Mouse (Mus musculus): ENCODE measurements around the gene Lct. TPM values are rescaled to one million over a fixed set of nuclear protein-coding genes. Genes with fewer than 3 reads are reported as not detected.
"Not testable (repeated sequence)": the region's sequence is repeated elsewhere in the genome, so short reads cannot be mapped to it uniquely, and the experiment has no call there.

The Lct gene
- polyA plus RNA-seq, 2 experiments from 2014 or later, result 0.11 to 0.13 TPM

- ATAC-seq, result no peak
Measured at GRCm38 (mm10) chr1:128295296-128295695, 32.8 kb downstream of the Lct start.

DNA sequence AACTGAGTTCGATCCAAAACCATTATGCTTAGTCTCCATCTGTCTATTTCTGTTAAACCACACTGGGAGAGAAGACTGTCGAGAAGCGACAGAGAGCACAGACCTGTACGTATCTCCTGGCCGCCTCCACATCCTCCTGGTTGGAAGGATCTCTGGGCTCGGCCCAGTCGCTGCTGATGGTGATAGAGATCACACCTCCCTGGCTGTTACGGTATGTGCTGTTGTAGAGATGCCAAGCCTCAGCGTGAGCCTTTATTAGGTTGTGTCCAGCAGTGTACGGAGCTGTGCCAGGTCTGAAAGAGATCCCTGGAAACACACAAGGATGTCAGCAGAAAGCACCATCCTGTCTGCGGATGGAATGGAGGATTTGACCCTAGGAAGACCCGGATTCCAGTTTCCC, 34.6 kb downstream of the Lct start:
- ATAC-seq, result no peak

- no peak for ATAC-seq
Measured at GRCm38 (mm10) chr1:128290295-128290694, 37.8 kb downstream of the Lct start.

DNA sequence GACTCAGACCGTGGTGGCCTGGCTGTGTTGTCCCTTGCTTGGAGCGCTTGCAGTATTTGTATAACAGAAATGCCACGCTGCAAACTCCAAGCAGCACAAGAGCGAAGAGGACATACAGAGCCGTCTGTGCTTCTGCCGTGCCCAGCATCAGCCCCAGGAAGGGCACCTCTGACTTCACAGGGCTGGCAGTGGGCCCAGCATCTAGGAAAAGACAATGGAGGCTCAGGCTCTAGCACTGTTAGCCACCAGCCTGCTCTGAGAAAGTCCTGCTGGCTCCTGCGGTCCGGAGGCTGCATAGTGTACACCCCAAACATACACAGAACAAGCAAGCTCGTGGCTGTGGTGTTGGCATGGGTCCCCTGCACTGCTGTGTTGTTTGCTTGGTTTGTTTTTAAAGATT, 43.0 kb downstream of the Lct start:
- no peak for ATAC-seq

DNA sequence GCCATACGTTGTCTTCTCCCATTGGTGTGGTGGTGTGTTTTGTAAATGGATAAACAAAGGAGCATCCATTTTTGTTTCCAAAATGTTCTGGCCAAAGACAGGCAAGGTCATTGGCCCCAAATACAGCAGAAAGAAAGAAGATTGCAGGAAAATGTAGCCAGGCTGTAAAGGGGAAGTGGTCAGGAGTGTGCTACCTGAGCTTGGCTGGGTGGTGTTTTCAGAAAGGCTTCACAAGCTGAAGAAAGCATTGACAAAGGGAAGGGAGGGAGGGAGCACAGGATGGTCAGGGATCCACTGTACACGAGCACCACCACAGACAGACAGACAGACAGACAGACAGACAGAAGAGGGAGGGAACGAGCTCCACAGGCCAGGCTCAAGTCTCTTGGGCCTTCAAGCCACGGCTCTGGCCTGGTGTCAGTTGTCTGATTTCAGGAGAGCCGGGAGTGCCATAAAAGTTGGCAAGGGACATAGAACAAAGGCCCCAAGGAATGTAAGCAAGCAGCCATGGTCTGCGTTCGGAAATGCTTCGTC, 43.9 kb downstream of the Lct start:
- no peak for ATAC-seq

DNA sequence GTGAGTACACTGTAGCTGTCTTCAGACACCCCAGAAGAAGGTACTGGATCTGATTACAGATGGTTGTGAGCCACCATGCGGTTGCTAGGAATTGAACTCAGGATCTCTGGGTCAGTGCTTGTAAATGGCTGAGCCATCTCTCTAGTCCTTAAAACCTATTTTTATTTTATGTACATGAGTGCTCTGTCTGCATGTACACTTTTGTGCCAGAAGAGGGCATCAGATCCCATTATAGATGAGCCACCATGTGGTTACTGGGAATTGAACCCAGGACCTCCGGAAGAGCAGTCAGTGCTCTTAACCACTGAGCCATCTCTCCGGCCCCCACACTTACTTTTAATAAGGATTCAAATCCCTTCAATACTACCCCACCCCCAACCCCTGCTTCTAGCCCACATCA, 45.2 kb downstream of the Lct start:
- no peak for ATAC-seq

GRCm38 (mm10) chr1:128281753-128282152, 46.4 kb downstream of the Lct start:
- ATAC-seq, result no peak

DNA sequence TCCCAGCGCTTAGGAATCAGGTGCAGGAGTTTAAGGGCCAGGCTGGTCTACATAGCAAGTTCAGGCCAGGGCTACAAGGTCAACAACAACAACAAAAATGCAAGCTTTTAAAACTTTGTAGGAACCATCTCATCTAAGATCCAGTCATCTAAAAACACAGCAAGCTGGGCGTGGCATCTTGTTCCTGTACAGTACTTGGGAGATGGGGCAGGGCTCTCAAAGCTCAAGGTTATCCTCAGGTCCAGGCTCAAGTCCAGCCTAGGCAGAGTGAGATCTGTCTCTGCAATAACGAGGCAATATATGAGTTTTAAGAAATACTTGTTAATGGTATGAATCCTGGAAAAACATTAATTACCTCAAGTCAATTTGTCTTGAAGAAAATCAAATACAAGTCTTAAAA, 49.6 kb downstream of the Lct start:
- no peak for ATAC-seq

DNA sequence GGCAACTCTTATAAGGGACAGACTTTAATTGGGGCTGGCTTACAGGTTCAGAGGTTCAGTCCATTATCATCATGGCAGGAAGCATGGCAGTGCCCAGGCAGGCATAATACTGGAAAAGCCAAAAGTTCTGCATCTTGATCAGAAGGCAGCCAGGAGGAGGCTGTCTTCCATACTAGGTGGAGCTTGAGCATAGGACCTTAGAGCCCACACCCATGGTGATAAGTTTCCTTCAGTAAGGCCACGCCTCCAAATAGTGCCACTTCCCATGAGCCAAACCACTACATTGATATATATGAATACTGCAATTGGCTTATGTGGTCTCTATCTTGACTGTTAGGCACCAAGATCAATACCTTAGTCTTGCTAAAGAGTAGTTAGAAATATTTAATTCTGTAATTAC, 52.2 kb downstream of the Lct start:
- no peak for ATAC-seq

GRCm38 (mm10) chr1:128270731-128271130, 57.4 kb downstream of the Lct start:
- ATAC-seq, result no peak

- ATAC-seq, result not testable (repeated sequence)
Measured at GRCm38 (mm10) chr1:128267061-128267460, 61.1 kb downstream of the Lct start.

DNA sequence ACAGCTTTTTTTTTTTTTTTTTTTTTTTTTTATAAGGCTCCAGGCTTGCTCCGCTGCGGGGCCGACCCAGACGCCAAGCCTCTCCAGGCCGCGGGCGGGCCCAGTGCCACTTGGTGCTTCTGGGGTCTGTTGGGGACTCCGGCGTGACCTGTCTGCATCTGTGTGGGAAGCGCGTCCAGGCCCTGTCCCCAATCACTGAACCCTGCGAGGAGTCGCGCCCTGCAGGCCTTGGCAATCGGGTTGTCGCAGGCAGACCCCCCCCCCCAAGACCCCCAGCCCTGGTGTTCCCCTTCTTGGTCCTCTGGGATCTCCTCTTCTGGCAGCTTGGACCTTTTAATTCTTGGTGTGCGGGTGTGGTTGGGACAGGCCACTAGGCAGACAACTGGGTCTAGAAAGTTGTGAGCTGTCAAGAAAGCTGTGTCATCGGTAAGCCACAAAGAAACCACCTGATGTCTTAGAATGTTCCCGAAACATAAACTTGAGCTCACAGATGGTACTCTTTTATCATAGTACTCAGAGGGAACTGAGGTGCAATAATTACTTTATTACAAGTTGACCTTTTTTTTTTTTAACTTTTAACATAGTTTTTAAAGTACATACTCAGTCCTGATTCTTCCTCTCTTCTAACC, 83.3 kb downstream of the Lct start:
- peak; percentile 40 for ATAC-seq

DNA sequence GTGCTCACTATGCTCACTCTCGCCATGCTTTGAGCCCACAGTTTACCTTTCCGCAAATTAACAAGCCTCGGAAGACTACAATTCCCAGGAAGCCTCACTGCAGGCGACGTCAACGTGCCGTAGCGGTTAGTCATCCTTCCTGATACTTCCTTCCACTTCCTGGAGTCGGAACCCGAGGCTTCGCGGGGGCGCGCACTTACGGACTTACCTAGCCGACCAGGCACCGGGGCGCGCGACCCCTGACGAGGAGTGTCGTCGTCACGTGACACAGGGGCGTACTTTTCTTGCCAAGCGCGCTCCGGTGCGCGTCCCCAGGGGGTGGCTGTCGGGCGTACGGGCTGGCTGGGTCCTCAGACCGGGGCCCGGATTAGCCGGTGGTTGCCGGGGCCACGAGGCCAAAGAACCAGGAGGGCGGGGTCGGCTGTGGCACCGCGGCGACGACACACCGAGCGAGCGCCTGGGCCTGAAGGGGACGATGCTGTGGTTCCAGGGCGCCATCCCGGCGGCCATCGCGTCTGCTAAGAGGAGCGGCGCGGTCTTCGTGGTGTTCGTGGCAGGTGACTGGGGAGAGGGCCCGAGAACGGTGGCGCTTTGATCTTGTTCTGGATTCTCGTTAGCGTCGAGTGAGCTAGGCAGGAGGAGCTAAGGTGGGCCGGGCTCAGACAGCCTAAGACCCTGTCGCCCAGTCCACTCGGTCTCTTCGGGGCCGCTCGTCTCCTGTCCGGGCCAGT, 84.0 kb downstream of the Lct start:
- peak; percentile 94 for ATAC-seq

- ATAC-seq, result no peak
Measured at GRCm38 (mm10) chr1:128243627-128243995, 84.5 kb downstream of the Lct start, which contains the start of gene Ubxn4. Ubxn4 (plus strand) TSS chr1:128243964.

- no peak for ATAC-seq
Measured at GRCm38 (mm10) chr1:128235181-128235580, 92.9 kb downstream of the Lct start.

Other genes starting within 250 kb of the Lct start
- gene Zranb3, start 225.3 kb downstream of the Lct start, polyA plus RNA-seq (2017; shearing (Covaris generic)), result 1 to 10 TPM; 1.5 to 3.8 TPM
- 100 to 1,000 TPM; 121 to 143 TPM for gene R3hdm1, start 225.0 kb downstream of the Lct start, polyA plus RNA-seq (2017; shearing (Covaris generic))
- gene Ubxn4, start 84.4 kb downstream of the Lct start, polyA plus RNA-seq (2017; shearing (Covaris generic)), result 10 to 100 TPM; 41.5 to 59.1 TPM
- gene Mcm6, start 31.3 kb upstream of the Lct start, polyA plus RNA-seq (2017; shearing (Covaris generic)), result 100 to 1,000 TPM in 1 of 2 experiments, 10 to 100 TPM in 1; 95.2 to 114 TPM
- gene Dars, start 89.0 kb upstream of the Lct start, polyA plus RNA-seq (2017; shearing (Covaris generic)), result 100 to 1,000 TPM; 150 to 165 TPM

Data from CD4-positive, CD25-positive, alpha-beta regulatory T cell, adult 4 months (primary cell).